Mouse (Mus musculus): ENCODE measurements around the gene Zfyve28.

Gene Zfyve28

DNA sequence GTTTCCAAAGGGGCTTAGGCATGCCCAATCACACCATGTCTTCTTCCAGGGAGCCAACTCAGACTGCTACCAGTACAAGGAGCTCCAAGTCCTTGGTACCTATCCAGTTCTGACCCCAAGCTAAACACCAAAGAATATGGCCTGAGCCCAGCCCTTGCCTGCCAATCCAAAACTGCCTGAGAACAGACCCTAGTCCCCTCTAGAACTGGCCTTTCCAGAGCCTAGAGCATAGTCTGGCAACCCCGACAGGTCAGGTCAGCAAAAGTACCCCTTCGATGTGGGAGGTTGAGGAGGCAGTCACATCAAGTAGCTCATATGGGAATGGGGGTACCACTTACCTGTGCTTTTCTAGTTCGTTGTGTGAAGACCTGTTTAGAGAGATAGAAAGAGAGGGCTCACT lies 104.3 kb downstream of the Zfyve28 start:
- DNase-seq (ENCODE audit: inconsistent age in 2 of 2, low spot score in 1 of 2): peak in 1 of 2 experiments; percentile 5

- peak; percentile 76 to 79 for DNase-seq (ENCODE audit: inconsistent age in 2 of 2, low spot score in 1 of 2)
Observed at GRCm38 (mm10) chr5:34183156-34183880, 104.9 kb downstream of the Zfyve28 start.

DNA sequence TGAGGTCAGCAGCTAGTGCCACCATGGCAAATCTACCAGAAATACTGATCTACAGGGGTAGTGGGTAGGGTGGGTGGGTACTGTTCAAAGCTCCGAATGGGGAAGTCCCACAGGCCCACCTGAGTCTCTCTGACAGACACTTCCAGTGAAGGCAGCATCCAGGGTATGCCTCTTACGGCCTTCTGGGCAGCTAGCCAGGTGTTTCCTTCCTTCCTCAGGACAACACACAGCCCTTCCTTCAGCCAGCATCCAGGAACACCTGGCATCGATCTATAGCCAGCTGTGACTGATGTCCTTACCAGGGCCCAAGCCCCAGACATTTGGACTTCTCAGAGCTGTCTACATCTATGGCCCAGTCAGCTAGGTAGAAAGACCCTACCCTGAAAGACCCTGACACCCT lies 105.8 kb downstream of the Zfyve28 start:
- peak; percentile 48 to 73 for DNase-seq (ENCODE audit: inconsistent age in 2 of 2, low spot score in 1 of 2)

DNA sequence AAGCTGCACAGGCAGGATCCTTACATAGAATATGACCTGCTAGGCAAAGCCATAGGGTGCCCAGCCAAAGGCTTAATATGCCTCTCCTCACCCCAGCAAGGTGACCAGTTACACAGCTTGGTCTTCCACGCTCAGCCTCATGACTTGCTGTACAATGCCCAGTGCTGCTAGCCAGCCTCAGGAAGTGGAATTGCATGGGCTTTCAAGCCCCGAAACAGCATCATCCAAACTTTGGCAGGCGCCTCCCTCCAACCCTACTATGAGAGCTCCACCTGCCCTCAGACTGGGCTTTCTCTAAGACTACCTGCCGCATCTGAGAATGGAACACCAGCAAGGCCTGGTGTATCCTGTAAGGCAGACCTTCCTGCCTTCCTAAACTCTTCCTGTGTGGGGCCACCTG lies 110.4 kb downstream of the Zfyve28 start:
- DNase-seq (ENCODE audit: inconsistent age in 2 of 2, low spot score in 1 of 2): peak in 1 of 2 experiments; percentile 21

- DNase-seq (ENCODE audit: inconsistent age in 2 of 2, low spot score in 1 of 2): peak; percentile 16 to 67
Observed at GRCm38 (mm10) chr5:34177091-34177490, 111.2 kb downstream of the Zfyve28 start.

DNA sequence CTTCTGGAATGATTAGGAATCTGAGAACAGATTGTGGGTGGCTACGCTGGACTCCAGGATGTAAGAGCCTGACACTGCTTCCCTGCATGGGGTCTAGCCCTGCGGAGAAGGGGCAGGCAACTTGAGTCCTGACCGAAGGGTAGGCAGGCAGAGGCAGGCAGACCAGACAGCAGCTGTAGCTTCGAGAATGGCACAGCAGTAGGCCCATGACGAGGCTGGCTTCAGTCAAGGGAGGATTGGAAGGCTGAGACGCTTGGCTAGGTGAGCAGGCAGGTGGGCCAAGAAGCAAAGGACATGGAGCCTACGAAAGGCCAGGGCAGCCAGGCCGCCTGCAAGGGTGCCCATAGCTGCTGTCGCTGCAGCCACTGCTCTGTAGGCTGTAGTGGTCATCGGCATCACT lies 111.6 kb downstream of the Zfyve28 start:
- DNase-seq (ENCODE audit: inconsistent age in 2 of 2, low spot score in 1 of 2): peak in 1 of 2 experiments; percentile 9

DNA sequence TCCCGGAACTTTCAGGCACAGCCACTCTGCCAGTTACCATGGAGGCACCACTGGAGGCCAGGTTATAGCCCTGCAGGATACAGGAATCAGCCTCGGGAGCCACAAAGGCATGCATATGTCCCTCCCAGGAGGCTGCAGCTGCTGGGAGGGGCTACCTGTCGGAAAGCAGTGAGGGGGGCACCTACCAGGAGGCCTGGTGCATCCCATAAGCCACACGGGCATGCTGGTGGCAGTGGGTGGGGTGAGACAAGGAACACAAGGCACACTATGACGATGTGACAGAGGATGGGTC lies 112.9 kb downstream of the Zfyve28 start:
- peak; percentile 6 to 22 for DNase-seq (ENCODE audit: inconsistent age in 2 of 2, low spot score in 1 of 2)

GRCm38 (mm10) chr5:34174550-34175402 lies 113.5 kb downstream of the Zfyve28 start:
- peak; percentile 3 to 28 for DNase-seq (ENCODE audit: inconsistent age in 2 of 2, low spot score in 1 of 2)

GRCm38 (mm10) chr5:34174021-34174420 lies 114.2 kb downstream of the Zfyve28 start:
- peak; percentile 11 to 25 for DNase-seq (ENCODE audit: inconsistent age in 2 of 2, low spot score in 1 of 2)

DNA sequence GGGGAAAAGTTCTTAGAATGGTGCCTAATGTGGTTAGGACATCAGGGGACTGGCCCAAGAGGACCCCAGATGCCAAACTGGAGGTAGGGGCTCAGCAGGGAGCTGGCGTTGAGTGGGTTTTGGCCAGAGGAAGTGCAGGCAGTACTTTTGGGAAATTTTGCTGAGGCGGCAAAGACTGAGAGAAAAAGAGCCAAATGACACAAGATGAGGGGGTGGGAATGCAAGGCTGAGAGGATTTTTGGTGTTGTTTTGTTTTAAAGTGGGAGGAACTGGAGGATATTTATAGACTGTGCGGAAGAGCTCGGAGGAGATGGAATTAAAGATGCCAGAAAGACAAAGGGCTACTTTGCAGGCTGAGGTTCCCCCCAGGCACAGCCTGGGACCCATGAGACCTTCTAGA lies 117.5 kb downstream of the Zfyve28 start:
- peak; percentile 34 to 55 for DNase-seq (ENCODE audit: inconsistent age in 2 of 2, low spot score in 1 of 2)

GRCm38 (mm10) chr5:34169954-34170353 lies 118.3 kb downstream of the Zfyve28 start:
- no peak for DNase-seq (ENCODE audit: inconsistent age in 2 of 2, low spot score in 1 of 2)

DNA sequence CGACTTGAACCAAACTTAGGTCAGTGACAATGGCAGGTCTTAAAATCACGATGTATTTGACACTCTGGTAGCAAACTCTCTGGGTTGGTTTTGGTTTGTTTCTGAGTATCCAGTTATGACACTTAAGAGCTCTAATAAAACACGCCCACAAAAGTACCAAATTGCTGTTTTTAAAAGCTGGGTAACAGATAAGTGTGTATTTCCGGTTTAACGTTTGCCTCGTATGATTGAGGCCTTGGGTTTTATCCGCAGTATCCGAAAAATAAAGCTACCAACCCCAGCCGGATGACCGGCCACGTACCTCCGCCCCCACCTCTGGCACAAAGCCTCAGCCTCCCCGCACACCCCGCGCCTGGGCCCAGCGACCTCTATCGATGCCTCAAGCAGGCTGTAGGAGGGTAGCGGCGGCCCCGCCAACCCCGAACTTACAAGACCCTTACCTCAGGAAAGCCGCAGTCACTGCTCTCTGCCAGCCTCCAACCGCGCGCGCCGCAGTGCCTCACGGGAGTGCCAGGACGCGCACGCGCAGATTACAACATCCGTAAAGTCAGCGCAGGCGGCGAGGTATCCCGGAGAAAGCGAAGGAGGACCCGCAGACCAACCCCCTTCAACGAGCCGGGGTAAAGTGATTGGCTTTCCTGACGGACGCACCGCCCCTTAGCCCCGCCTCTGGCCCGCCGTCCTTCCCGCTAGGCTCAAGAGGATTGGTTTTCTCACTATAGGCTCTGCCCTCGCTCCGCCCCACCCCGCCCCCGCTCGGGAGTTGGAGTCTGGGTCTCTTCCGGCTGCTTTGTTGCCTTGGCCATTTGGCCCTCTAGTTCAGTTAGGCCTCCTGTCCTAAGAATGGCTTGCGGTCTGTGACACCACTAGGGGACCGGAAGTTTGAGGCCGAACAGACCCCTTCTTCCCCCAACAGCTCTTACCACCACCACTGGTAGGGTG lies 119.0 kb downstream of the Zfyve28 start, which contains the start of the genes Poln and Haus3:
Gene Poln, minus strand, starts transcription at position 499 of the 942 bp plus-strand sequence.
Gene Haus3, minus strand, starts transcription at position 578 of the 942 bp plus-strand sequence.
- peak; percentile 99 for DNase-seq (ENCODE audit: inconsistent age in 2 of 2, low spot score in 1 of 2)

DNA sequence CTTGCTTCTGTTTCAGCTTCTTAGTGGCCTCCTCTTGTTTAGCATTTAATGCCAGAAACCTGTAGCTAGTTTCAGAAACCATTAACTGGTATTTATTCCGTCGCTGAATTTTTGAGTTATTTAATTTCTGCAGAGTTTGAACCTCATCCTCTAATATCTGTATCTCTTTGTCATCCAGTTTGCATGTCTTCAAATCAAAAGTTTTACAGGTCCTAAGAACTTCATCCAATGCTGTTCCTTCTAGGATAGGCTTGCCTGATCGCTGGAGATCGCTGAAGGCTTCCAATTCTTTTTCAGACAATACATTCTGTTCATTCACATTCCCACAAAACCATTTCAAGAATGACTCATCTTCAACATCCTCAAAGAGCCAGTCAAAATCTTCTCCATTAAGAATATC lies 120.4 kb downstream of the Zfyve28 start:
- peak in 1 of 2 experiments; percentile 16 for DNase-seq (ENCODE audit: inconsistent age in 2 of 2, low spot score in 1 of 2)

DNA sequence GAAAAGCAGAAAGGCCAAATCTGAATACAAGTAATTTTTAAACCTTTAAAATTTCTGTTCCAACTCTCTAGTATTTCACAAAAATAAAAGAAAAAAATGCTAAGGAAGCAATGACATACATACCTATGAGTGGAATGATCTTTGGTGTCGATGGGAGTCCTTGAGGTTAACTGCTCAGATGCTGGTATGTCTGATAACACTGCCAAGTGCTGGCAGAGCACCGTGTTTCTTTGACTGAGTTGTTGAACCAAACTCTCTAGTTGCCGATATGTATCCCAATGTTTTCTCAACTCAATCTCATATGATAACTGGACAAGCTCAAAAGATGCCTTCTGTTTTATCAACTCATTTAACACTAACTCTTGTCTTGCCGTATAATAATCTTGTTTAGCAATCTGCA lies 122.5 kb downstream of the Zfyve28 start:
- DNase-seq (ENCODE audit: inconsistent age in 2 of 2, low spot score in 1 of 2): no peak

GRCm38 (mm10) chr5:34148476-34148875 lies 139.8 kb downstream of the Zfyve28 start:
- DNase-seq (ENCODE audit: inconsistent age in 2 of 2, low spot score in 1 of 2): no peak

GRCm38 (mm10) chr5:34147554-34147953 lies 140.7 kb downstream of the Zfyve28 start:
- DNase-seq (ENCODE audit: inconsistent age in 2 of 2, low spot score in 1 of 2): no peak

All from adrenal gland, adult (tissue).